Mouse (Mus musculus) erythroblast, embryonic 14.5 days (primary cell): Measurements from ENCODE around the gene Sash3. TPM values are rescaled to one million over a fixed set of nuclear protein-coding genes. Genes with fewer than 3 reads are reported as not detected.

Source experiments
- H3K27me3 ChIP-seq: 2 replicates; pipeline ENCODE4 v1.6.1; 2012; ENCODE audit warnings: inconsistent platforms; ENCODE audit not compliant: control insufficient read depth
- H3K36me3 ChIP-seq: 2 replicates; pipeline ENCODE4 v1.6.1; 2012; ENCODE audit warnings: mild to moderate bottlenecking, inconsistent platforms; ENCODE audit not compliant: control insufficient read depth
- H3K4me1 ChIP-seq: 2 replicates; pipeline ENCODE4 v1.6.1; 2012; ENCODE audit warnings: inconsistent platforms; ENCODE audit not compliant: control insufficient read depth
- H3K4me3 ChIP-seq: replicated peaks from 2 replicates; pipeline ENCODE3; 2012; ENCODE audit warnings: moderate library complexity, mild to moderate bottlenecking, inconsistent platforms
- H3K9me3 ChIP-seq: 2 replicates; pipeline ENCODE4 v1.6.1; 2012; ENCODE audit warnings: low read length, inconsistent platforms, mixed read lengths; ENCODE audit not compliant: control insufficient read depth
- GATA1 ChIP-seq: IDR thresholded peaks from 2 replicates; pipeline ENCODE4 v1.6.1; 2012; ENCODE audit warnings: low read length, inconsistent platforms, mixed read lengths
- TAL1 ChIP-seq: IDR thresholded peaks from 3 replicates; pipeline ENCODE4 v1.6.1; 2012; ENCODE audit warnings: low read length, inconsistent platforms, mixed read lengths
- polyA plus RNA-seq: library from polyadenylated mRNA; stranded (reverse); fragments of >175 nt; gene quantifications from 2 replicates; pipeline ENCODE4 v1.2.3, GENCODE M21; 2012

Sash3 gene
- polyA plus RNA-seq, result 0.05 and 0.09 TPM in 2 replicates

GRCm38 (mm10) chrX:48146262-48146661 lies at the start of gene Sash3:
TSS of gene Sash3 (plus strand) at chrX:48146436.
- no peak within 1 kb of the TSS for H3K4me3 ChIP-seq

GRCm38 (mm10) chrX:48096580-48096979 lies 49.7 kb upstream of the Sash3 start:
- no peak for TF ChIP-seq TAL1
- TF ChIP-seq GATA1, result no peak
- no peaks in the 10 kb centered on the region for H3K27me3 ChIP-seq
- no peaks in the 10 kb centered on the region for H3K36me3 ChIP-seq
- no peak overlapping the region for H3K4me3 ChIP-seq
- no peaks in the 10 kb centered on the region for H3K9me3 ChIP-seq
- no peaks in the 10 kb centered on the region for H3K4me1 ChIP-seq

More at GRCm38 (mm10) chrX:48146262-48146661, at the start of gene Sash3:
- Histone ChIP-seq H3K36me3 (no peaks in the 10 kb centered on the region), H3K4me1 (peaks cover 10% of the 10 kb centered on the region), H3K27me3 (no peaks in the 10 kb centered on the region), H3K9me3 (no peaks in the 10 kb centered on the region)
- TF ChIP-seq TAL1 (no peak), GATA1 (no peak)

- Histone ChIP-seq H3K4me3 (no peak overlapping the region), H3K9me3 (no peaks in the 10 kb centered on the region), H3K4me1 (no peaks in the 10 kb centered on the region), H3K27me3 (no peaks in the 10 kb centered on the region), H3K36me3 (no peaks in the 10 kb centered on the region)
- TF ChIP-seq TAL1 (no peak), GATA1 (no peak)
Measured at GRCm38 (mm10) chrX:48098470-48099129, 47.6 kb upstream of the Sash3 start.

GRCm38 (mm10) chrX:48099871-48100270 lies 46.4 kb upstream of the Sash3 start:
- H3K9me3 ChIP-seq, result no peaks in the 10 kb centered on the region
- H3K36me3 ChIP-seq, result no peaks in the 10 kb centered on the region
- no peaks in the 10 kb centered on the region for H3K4me1 ChIP-seq
- H3K4me3 ChIP-seq, result no peak overlapping the region
- no peak for TF ChIP-seq GATA1
- TF ChIP-seq TAL1, result no peak
- no peaks in the 10 kb centered on the region; the same call in 1 of the 2 replicates for H3K27me3 ChIP-seq

GRCm38 (mm10) chrX:48103256-48103655 lies 43.0 kb upstream of the Sash3 start:
- Histone ChIP-seq H3K27me3 (no peaks in the 10 kb centered on the region; the same call in 1 of the 2 replicates), H3K36me3 (no peaks in the 10 kb centered on the region), H3K4me3 (no peak overlapping the region), H3K4me1 (no peaks in the 10 kb centered on the region), H3K9me3 (no peaks in the 10 kb centered on the region)
- TF ChIP-seq GATA1 (no peak), TAL1 (no peak)

GRCm38 (mm10) chrX:48104736-48105441 lies 41.3 kb upstream of the Sash3 start:
- Histone ChIP-seq H3K4me1 (no peaks in the 10 kb centered on the region), H3K27me3 (no peaks in the 10 kb centered on the region; the same call in 1 of the 2 replicates), H3K9me3 (no peaks in the 10 kb centered on the region)

GRCm38 (mm10) chrX:48106226-48106625 lies 40.0 kb upstream of the Sash3 start:
- Histone ChIP-seq H3K27me3 (no peaks in the 10 kb centered on the region; the same call in 1 of the 2 replicates), H3K4me3 (no peak overlapping the region), H3K9me3 (no peaks in the 10 kb centered on the region), H3K4me1 (no peaks in the 10 kb centered on the region), H3K36me3 (no peaks in the 10 kb centered on the region)
- TF ChIP-seq GATA1 (no peak), TAL1 (no peak)

More at GRCm38 (mm10) chrX:48104736-48105441, 41.3 kb upstream of the Sash3 start:
- no peak overlapping the region for H3K4me3 ChIP-seq
- H3K36me3 ChIP-seq, result no peaks in the 10 kb centered on the region
- TF ChIP-seq TAL1 (no peak), GATA1 (no peak)

GRCm38 (mm10) chrX:48108394-48109315 lies 37.6 kb upstream of the Sash3 start, which contains the start of gene Xpnpep2:
TSS of gene Xpnpep2 (plus strand) at chrX:48108725.
- no peak for TF ChIP-seq TAL1
- Histone ChIP-seq H3K36me3 (no peaks in the 10 kb centered on the region), H3K9me3 (no peaks in the 10 kb centered on the region), H3K4me1 (no peaks in the 10 kb centered on the region), H3K27me3 (no peaks in the 10 kb centered on the region; the same call in 1 of the 2 replicates), H3K4me3 (no peak within 1 kb of the TSS)

- Histone ChIP-seq H3K9me3 (no peaks in the 10 kb centered on the region), H3K27me3 (no peaks in the 10 kb centered on the region; the same call in 1 of the 2 replicates), H3K36me3 (no peaks in the 10 kb centered on the region), H3K4me3 (no peak overlapping the region), H3K4me1 (no peaks in the 10 kb centered on the region)
- TF ChIP-seq TAL1, result no peak
- TF ChIP-seq GATA1, result no peak
Measured at GRCm38 (mm10) chrX:48109316-48109655, 37.0 kb upstream of the Sash3 start.
